Mouse (Mus musculus) CH12.LX (cell line): Measurements from ENCODE around the gene Hltf. TPM values are rescaled to one million over a fixed set of nuclear protein-coding genes. Genes with fewer than 3 reads are reported as not detected.

ENCODE experiments used
- DNase-seq: peaks from one replicate; pipeline ENCODE4 v3.0.0-alpha.2; 2013; ENCODE audit errors: extremely low read depth
- H3K27ac ChIP-seq: 2 replicates; pipeline ENCODE4 v1.5.1; 2012; ENCODE audit warnings: low read depth, mild to moderate bottlenecking, control low read depth, moderate library complexity; ENCODE audit not compliant: insufficient read depth
- H3K27me3 ChIP-seq: replicated peaks from 2 replicates; pipeline ENCODE3; 2012; ENCODE audit warnings: inconsistent platforms
- H3K36me3 ChIP-seq, 2 experiments: replicated peaks in 1 of 2; 2 replicates each; pipeline versions ENCODE3 to v1.6.1; 2012; ENCODE audit warnings: inconsistent platforms in 1 of 2, low read length in 1 of 2, mild to moderate bottlenecking in 1 of 2, mixed read lengths in 1 of 2, moderate library complexity in 1 of 2; ENCODE audit not compliant: control insufficient read depth in 1 of 2, insufficient read depth in 1 of 2
- H3K4me1 ChIP-seq, 2 experiments: 2 replicates each; pipeline ENCODE4 v1.6.1; 2012; ENCODE audit warnings: inconsistent platforms in 1 of 2, moderate library complexity in 1 of 2; ENCODE audit not compliant: insufficient read depth in 2 of 2, control insufficient read depth in 1 of 2
- H3K4me2 ChIP-seq: 2 replicates; pipeline ENCODE4 v1.6.1; 2012; ENCODE audit warnings: low read depth, mild to moderate bottlenecking, control low read depth; ENCODE audit not compliant: poor library complexity, insufficient read depth, severe bottlenecking
- H3K4me3 ChIP-seq, 3 experiments: fragments of 150-350 bp in 1 of 3; sonication (generic) in 1 of 3; replicated peaks in 1 of 3; 2 replicates each; pipeline versions ENCODE3 to v1.5.1; 2011 to 2012; ENCODE audit warnings: low read depth in 2 of 3, low read length in 2 of 3, mild to moderate bottlenecking in 2 of 3, moderate library complexity in 2 of 3, control low read depth in 1 of 3, improper control_type of control experiment in 1 of 3, inconsistent platforms in 1 of 3, mixed read lengths in 1 of 3; ENCODE audit not compliant: poor library complexity in 1 of 3
- H3K79me2 ChIP-seq: replicated peaks from 2 replicates; pipeline ENCODE4 v1.6.1; 2012; ENCODE audit warnings: mild to moderate bottlenecking, moderate library complexity; ENCODE audit not compliant: control insufficient read depth, poor library complexity, insufficient read depth, severe bottlenecking; ENCODE audit errors: extremely low read depth
- H3K9ac ChIP-seq: 2 replicates; pipeline ENCODE4 v1.6.1; 2012; ENCODE audit warnings: low read depth, mild to moderate bottlenecking, control low read depth, moderate library complexity; ENCODE audit not compliant: insufficient read depth
- H3K9me3 ChIP-seq: replicated peaks from 2 replicates; pipeline ENCODE3; 2012; ENCODE audit warnings: low read length, inconsistent platforms, mixed read lengths
- BHLHE40 ChIP-seq: IDR thresholded peaks from 2 replicates; pipeline ENCODE4 v1.6.1; 2011; ENCODE audit warnings: mild to moderate bottlenecking, low read depth, low read length, improper control_type of control experiment
- CHD2 ChIP-seq: IDR thresholded peaks from 2 replicates; pipeline ENCODE4 v1.6.1; 2011; ENCODE audit warnings: low read length, improper control_type of control experiment
- CTCF ChIP-seq, 2 experiments: IDR thresholded peaks in 1 of 2; conservative IDR thresholded peaks in 1 of 2; 2 replicates each; pipeline ENCODE4 v1.5.1; 2011 to 2012; ENCODE audit warnings: low read depth in 2 of 2, low read length in 2 of 2, improper control_type of control experiment in 1 of 2, inconsistent platforms in 1 of 2, mild to moderate bottlenecking in 1 of 2, moderate library complexity in 1 of 2
- ELF1 ChIP-seq: IDR thresholded peaks from 2 replicates; pipeline ENCODE4 v1.6.1; 2014; ENCODE audit warnings: low read depth, mild to moderate bottlenecking, inconsistent platforms, low read length, improper control_type of control experiment
- EP300 ChIP-seq: IDR thresholded peaks from 2 replicates; pipeline ENCODE4 v1.6.1; 2011; ENCODE audit warnings: low read length, improper control_type of control experiment
- IRF4 ChIP-seq: IDR thresholded peaks from 2 replicates; pipeline ENCODE4 v1.6.1; 2014; ENCODE audit warnings: low read depth, mild to moderate bottlenecking, inconsistent platforms, low read length, improper control_type of control experiment
- JUN ChIP-seq: IDR thresholded peaks from 2 replicates; pipeline ENCODE4 v1.6.1; 2011; ENCODE audit warnings: low read depth, mild to moderate bottlenecking, low read length, improper control_type of control experiment, moderate library complexity; ENCODE audit not compliant: insufficient read depth
- MAFK ChIP-seq: IDR thresholded peaks from 2 replicates; pipeline ENCODE4 v1.6.1; 2011; ENCODE audit warnings: low read length, improper control_type of control experiment; ENCODE audit not compliant: insufficient replicate concordance
- MXI1 ChIP-seq: IDR thresholded peaks from 2 replicates; pipeline ENCODE4 v1.6.1; 2011; ENCODE audit warnings: mild to moderate bottlenecking, low read depth, low read length, improper control_type of control experiment
- MYC ChIP-seq: IDR thresholded peaks from 2 replicates; pipeline ENCODE4 v1.6.1; 2011; ENCODE audit warnings: low read depth, mild to moderate bottlenecking, improper control_type of control experiment, low read length
- PAX5 ChIP-seq: IDR thresholded peaks from 2 replicates; pipeline ENCODE4 v1.6.1; 2012; ENCODE audit warnings: low read length, inconsistent platforms, mixed read lengths
- POLR2A ChIP-seq: IDR thresholded peaks from 2 replicates; pipeline ENCODE4 v1.6.1; 2011; ENCODE audit warnings: low read depth, mild to moderate bottlenecking, improper control_type of control experiment, low read length
- POLR2AphosphoS2 ChIP-seq: IDR thresholded peaks from 2 replicates; pipeline ENCODE4 v1.6.1; 2011; ENCODE audit warnings: low read depth, low read length, improper control_type of control experiment
- RAD21 ChIP-seq: IDR thresholded peaks from 2 replicates; pipeline ENCODE4 v1.6.1; 2011; ENCODE audit warnings: low read depth, mild to moderate bottlenecking, low read length, improper control_type of control experiment, moderate library complexity
- SMC3 ChIP-seq: IDR thresholded peaks from 2 replicates; pipeline ENCODE4 v1.6.1; 2011; ENCODE audit warnings: low read depth, low read length, improper control_type of control experiment
- TCF12 ChIP-seq: IDR thresholded peaks from 2 replicates; pipeline ENCODE4 v1.6.1; 2014; ENCODE audit warnings: low read depth, mild to moderate bottlenecking, inconsistent platforms, low read length, improper control_type of control experiment
- UBTF ChIP-seq: IDR thresholded peaks from 2 replicates; pipeline ENCODE4 v1.6.1; 2012; ENCODE audit warnings: low read depth, mild to moderate bottlenecking, inconsistent platforms, low read length, improper control_type of control experiment, moderate library complexity
- USF1 ChIP-seq: IDR thresholded peaks from 2 replicates; pipeline ENCODE4 v1.6.1; 2014; ENCODE audit warnings: low read depth, mild to moderate bottlenecking, inconsistent platforms, low read length, improper control_type of control experiment
- USF2 ChIP-seq: conservative IDR thresholded peaks from 2 replicates; pipeline ENCODE4 v1.6.1; 2011; ENCODE audit warnings: low read depth, low read length, improper control_type of control experiment
- ZMIZ1 ChIP-seq: IDR thresholded peaks from 2 replicates; pipeline ENCODE4 v1.6.1; 2012; ENCODE audit warnings: low read depth, mild to moderate bottlenecking, inconsistent platforms, low read length, improper control_type of control experiment
- dilution Hi-C: fragments of 300-500 bp; cut with MboI; formaldehyde crosslinking; loops from 2 replicates; pipeline ENCODE4 v1.14.3; 2020; ENCODE audit warnings: low sequenced_read_pairs; ENCODE audit not compliant: extremely low pct_unique_long_range_greater_than_20kb, extremely low pct_ligation_motif_present
- in situ Hi-C: fragments of 300-500 bp; cut with MboI; formaldehyde crosslinking; loops from 3 replicates; pipeline ENCODE4 v1.14.3; 2019; ENCODE audit warnings: low sequenced_read_pairs, low pct_ligation_motif_present, low pct_unique_long_range_greater_than_20kb, mixed read lengths
- polyA plus RNA-seq: library from polyadenylated mRNA; unstranded; fragments of >175 nt; gene quantifications from 2 replicates; pipeline ENCODE4 v1.2.1, GENCODE M21; 2012; ENCODE audit warnings: low read depth; ENCODE audit not compliant: insufficient read length
- total RNA-seq, 2 experiments: library from RNA; depleted of rRNA; stranded (reverse); fragments of 300-350 nt in 1 of 2; fragments of >200 nt in 1 of 2; gene quantifications; 2 replicates each; pipeline ENCODE4 v1.2.3; 2012 to 2014

Hltf gene
- total and polyA plus RNA-seq, 3 experiments, result 18.9 to 37.1 (median 19.4) TPM

DNA sequence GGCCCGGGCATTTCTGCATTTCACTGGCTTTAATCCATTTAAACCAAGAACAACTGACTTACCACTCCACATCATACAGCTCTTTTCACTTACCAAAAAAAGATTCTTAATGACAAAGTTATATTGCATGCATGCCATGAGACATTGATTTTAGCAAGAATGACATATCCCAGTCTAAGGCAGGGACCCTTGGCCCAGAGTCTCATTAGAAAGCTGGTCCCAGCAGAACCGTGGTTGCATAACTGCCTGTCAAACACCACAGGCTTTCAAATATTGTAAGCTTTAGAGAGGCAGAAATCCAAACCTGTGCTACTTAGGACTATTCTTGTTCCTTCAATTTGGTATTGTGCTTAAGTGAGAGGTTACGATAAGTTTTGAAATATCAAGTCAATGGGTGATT lies 86.1 kb downstream of the Hltf start:
- dilution Hi-C loops, result no loop called here
- no peak for DNase-seq
- Histone ChIP-seq H3K27ac (no peak overlapping the region), H3K9ac (no peak overlapping the region), H3K79me2 (no peaks in the 10 kb centered on the region), H3K36me3 (peaks cover 12 to 41% of the 10 kb centered on the region in 2 experiments), H3K27me3 (no peaks in the 10 kb centered on the region), H3K4me3 (no peak overlapping the region), H3K9me3 (no peaks in the 10 kb centered on the region), H3K4me1 (peaks cover 0 to 3% of the 10 kb centered on the region in 2 experiments; a peak in 1 of 4 replicates), H3K4me2 (no peak overlapping the region)
- TF ChIP-seq USF1 (no peak), ELF1 (no peak), MAFK (no peak), EP300 (no peak), ZMIZ1 (no peak), JUN (no peak), POLR2AphosphoS2 (no peak), MYC (no peak), UBTF (no peak), MXI1 (no peak), CHD2 (no peak), CTCF (conservative IDR thresholded peaks at IDR 0.05 in 1 of 2, IDR thresholded peaks at IDR 0.05 in 1 of 2; ENCODE audit: low read depth in 2 of 2, low read length in 2 of 2) (no peak), BHLHE40 (no peak), POLR2A (no peak), SMC3 (no peak), TCF12 (no peak), USF2 (no peak), PAX5 (no peak), RAD21 (no peak)
- in situ Hi-C loops, result no loop called here

DNA sequence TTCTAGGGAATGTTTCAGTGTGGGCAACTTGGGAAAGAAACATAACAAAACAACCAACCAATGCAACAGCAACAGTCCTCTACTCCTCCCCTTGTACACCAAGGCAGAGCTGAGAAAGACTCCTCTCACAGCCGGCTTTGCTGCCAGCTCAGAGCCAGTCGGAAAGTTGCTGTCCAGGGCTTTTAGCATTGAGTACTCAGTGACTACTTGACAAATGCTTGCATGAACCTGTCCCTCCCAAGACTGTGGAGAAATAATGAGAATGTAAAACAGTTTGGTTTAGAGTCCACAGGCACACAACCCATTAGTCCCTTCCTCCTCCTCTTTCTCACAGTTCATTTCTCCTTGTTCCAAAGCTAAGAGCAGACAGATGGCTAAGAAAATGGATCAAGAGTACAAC lies 86.8 kb downstream of the Hltf start:
- H3K4me1 ChIP-seq, result peaks cover 0 to 3% of the 10 kb centered on the region in 2 experiments; a peak in 1 of 4 replicates
- no peak overlapping the region for H3K27ac ChIP-seq
- H3K27me3 ChIP-seq, result no peaks in the 10 kb centered on the region
- no peaks in the 10 kb centered on the region for H3K9me3 ChIP-seq
- H3K4me2 ChIP-seq, result no peak overlapping the region
- no peak for TF ChIP-seq IRF4
- no peak overlapping the region for H3K4me3 ChIP-seq
- in situ Hi-C loops (no loop called here), dilution Hi-C loops (no loop called here)
- no peak overlapping the region for H3K9ac ChIP-seq
- DNase-seq, result no peak
- no peaks in the 10 kb centered on the region for H3K79me2 ChIP-seq
- peaks cover 12 to 45% of the 10 kb centered on the region in 2 experiments for H3K36me3 ChIP-seq
